Mouse (Mus musculus): Measurements from ENCODE around the gene Tmem82.
"Not testable (repeated sequence)": the region's sequence is repeated elsewhere in the genome, so short reads cannot be mapped to it uniquely, and the experiment has no call there.

The Tmem82 gene

DNA sequence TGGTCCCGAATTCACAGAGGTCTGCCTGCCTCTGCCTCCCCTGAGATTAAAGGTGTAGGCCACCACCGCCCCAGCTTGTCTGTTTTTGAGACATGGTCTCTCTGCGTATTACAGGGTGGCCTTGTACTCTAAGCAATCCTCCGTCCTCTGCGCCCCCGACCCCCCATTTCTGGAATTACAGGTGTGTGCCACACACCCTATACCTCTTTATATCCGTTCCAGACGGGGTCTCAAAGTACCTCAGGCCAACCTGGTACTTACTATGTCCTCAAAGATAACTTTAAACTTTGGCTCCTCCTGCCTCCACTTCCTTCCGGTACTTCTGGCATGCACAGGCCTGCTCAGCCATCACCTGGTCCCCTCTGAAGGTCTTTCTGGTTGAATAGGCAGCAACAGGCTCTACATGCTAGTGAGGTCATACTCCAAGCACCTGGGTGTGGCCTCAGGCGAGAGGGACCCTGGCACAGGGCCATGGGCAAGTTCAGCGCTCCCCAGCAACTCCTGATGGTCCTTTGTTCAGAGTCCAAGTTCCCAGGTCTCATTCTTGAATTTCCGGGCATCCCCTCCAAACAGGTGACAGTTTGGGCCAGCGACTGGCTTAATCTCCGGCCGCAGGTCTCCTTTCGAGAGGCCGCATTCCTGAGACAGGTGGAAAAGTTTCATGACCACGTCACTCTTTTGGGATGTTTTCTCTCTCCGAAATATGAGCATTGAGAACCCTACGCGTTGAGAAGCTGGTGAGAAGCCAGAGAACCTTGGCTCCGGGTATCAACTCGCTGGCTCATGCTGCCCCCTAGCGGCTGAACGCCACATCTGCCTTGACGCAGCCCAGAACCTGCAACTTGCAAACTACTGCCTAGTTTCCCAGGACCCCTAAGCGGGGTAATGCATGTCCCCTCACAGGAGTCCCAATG lies 43.4 kb downstream of the Tmem82 start:
- in situ Hi-C loops (cut with MseI, MboI) = no loop called here

DNA sequence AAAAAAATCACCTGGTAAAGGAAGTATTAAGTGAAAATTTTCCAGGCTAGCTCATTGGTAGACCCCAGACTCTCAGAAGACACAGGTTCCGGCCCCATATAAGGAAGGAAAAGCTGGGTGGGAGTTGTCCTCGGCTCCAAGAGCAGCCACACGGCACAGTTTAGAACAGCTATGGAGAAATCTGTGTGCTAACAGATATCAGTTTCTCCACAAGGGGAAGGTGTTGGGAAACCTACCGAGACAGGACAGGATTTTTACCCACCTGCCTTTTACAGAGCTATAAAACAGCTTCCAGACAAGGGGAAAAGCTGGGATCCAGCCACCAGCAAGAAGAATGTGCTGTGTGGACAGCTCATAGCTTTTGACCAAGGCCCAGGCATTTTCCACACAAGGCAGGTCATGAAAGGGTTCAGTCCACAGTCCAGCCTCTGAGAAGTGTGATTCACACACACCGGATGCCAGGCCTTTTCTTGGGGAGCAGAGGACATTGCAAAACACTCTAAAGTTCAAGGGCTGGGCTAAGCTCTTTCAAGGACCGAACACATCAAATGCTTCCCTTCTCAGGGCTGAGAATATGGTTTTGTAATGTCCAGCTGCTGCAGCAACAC lies 45.0 kb downstream of the Tmem82 start:
- in situ Hi-C loops (cut with MseI, MboI) = no loop called here

DNA sequence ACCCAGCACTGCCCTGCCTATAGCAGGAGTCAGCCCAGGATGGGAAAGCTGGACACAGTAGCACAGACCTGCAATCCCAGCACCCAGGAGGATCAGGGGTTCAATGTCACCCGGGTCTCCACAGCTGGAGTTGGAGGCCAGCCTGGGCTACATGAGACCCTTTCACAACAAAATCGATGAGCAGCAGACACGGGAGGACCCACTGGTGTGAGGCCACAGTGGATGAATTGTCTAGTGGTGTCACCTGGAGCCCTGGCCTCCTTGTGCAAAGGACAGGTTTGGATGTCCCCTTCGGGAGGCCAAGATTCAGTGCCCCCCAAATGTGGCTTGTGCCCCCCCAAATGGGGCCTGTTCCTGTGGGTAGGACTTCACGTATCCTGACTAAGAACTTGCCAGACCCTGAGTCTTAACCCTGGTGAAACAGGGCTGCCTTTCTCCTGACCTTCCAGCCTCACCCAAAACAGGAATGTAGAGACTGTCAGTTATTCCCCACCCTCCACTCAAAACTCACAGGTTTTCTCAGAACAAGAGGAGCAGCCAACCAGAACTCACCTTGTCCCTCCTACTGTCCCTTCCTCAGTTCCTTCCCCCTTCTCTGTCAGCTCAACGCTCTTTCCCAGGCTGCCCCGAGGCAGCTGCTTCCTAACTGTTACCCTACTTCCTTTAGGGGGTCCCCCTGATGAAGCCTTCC lies 45.6 kb downstream of the Tmem82 start:
- in situ Hi-C loops (cut with MseI, MboI) = no loop called here

DNA sequence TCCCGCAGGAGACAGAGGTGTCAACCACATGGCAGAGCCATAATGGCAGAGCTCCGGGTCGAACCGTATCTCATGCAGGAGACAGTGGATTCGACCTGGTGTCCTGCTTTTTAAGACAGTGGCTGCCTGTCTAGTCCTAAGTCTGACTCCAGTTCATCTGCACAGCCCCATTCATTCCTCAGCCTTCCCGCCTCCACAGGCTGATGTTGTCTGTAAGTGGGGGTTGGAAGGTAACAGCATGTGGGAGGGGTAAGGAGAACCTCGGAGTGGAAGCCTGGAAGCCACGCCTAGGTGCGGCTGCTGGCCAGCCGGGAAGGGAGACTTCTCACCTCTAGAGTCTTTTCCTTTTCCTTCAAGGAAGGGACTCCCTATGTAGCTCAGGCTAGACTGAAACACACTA lies 46.5 kb downstream of the Tmem82 start:
- in situ Hi-C loops (cut with MseI, MboI) = no loop called here

DNA sequence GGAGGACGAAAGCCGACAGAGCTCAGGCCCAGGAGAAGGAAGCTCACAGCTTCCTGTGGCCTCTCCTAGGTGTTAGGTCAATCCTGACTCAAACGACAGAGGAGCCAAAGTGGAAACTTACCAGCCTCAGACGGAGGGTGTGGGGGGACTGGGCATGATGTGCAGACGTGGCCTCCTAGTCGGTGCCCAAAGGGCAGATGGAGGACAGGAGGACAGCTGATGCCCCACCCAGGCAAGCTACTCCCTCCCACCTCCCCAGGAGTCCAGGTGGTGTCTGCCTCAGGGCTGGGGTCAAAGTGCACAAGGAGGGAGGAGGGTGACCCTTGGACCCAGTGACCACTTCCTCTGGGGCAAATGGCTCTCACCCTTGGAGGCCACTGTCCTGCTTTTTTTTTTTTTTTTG lies 47.1 kb downstream of the Tmem82 start:
- in situ Hi-C loops (cut with MseI, MboI) = no loop called here

DNA sequence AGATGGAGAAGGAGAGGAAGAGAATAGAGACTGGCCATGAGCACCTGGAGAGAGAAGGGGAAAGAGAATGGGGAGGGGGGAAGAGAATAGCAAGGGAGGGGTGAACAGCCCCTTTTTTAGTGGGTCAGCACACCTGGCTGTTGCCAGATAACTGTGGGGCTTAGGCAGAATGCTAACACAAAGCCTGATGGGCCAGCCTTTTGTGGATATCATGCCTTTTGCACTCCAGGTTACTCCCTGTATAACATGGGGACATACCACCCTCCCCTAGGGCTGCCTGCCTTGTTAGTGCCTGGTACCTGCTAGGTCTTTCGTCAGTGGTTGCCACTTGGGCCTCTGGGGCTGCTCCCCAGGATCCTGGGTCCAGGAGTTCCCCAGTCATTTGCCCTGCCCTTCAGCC lies 47.6 kb downstream of the Tmem82 start:
- in situ Hi-C loops (cut with MseI, MboI) = no loop called here

DNA sequence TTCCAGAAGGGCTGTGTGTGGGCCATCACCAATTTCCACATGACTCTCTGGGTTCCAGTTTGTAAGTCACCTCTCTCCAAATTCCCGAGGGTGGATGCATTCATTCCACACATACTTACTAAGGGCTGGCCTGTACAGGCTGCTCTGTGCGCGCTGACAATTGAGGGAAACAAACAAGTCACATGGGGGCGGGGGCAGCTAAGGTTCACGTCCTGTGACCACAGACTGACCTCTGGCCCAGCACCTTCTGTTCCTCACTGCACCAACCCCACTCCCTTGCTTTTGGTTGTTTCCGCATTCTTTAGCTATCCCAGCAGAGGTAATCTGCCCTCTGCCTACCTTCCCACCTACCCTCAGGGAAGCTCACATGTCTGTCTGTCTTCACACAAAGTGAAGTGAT lies 48.4 kb downstream of the Tmem82 start:
- in situ Hi-C loops (cut with MseI, MboI) = no loop called here

DNA sequence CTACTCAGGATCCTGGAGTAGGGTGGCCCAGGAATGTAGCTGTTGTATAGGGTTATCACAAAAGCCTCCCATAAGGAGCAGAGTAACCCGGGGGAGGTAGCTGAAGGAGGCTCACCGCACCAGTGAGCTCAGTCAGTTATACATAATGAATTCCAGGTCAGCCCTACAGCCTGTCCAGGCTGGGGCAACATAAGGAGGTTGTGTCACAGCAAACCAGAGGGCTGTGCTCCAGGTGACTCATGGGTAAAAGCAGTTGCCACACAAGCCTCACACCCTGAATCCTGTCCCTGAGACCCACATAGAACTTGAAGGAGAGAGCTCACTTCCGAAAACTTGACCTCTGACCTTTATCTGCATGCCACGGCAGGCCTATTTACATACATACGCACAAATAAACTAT lies 49.5 kb downstream of the Tmem82 start:
- in situ Hi-C loops (cut with MseI, MboI) = no loop called here

DNA sequence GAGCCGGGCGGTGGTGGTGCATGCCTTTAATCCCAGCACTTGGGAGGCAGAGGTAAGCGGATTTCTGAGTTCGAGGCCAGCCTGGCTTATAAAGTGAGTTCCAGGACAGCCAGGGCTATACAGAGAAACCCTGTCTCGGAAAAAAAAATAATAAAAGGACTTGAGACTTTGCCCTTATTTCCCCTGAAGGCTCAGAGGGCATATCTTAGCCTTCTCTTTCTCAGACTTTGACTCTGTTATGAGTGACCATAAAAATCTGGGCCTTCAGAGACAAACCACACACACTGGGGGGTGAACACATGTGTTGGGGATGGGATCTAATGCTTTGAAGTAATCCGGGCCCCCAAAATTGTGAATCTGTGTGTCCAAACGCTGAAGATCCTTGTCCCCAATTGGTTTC lies 51.3 kb downstream of the Tmem82 start:
- in situ Hi-C loops (cut with MseI, MboI) = not testable (repeated sequence)

DNA sequence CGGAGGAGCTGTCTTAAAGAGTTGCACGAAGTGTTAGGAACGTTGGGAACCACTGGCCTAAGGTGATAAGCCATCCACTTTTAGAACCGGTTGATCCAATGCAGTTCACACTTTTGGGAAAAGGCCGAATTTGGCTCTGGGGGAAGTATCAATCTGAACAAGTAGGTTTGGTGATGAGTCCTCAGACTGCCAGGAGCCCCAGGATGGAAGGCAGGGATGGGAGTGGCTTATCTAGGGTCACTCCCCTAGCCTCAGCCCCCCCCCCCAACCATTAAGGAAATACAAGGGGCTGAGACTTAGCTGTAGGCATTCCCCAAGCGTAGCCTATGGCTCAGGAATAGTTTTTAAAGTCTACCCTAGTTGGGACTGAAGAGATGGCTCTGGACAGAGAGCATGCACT lies 52.2 kb downstream of the Tmem82 start:
- in situ Hi-C loops (cut with MseI, MboI) = no loop called here

DNA sequence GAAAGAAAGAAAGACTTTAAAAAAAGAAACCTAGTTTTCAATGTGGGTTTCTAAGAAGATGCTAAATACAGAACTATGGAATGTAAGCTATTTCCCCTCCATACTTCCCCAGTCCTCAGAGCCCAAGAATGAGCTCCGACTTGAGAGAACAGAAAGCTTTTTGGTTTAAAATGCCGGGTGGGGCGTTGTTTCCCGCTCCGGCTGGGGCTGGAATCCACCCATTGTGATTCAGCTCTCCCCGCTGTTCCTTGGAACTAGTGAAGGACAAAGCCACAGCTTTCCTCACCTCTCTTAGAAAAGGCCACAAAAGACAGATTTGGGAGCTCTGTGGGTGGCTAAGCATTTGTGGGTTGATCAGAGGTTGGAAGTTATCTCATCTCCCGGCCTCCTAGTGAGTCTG lies 53.1 kb downstream of the Tmem82 start:
- in situ Hi-C loops (cut with MseI, MboI) = no loop called here

DNA sequence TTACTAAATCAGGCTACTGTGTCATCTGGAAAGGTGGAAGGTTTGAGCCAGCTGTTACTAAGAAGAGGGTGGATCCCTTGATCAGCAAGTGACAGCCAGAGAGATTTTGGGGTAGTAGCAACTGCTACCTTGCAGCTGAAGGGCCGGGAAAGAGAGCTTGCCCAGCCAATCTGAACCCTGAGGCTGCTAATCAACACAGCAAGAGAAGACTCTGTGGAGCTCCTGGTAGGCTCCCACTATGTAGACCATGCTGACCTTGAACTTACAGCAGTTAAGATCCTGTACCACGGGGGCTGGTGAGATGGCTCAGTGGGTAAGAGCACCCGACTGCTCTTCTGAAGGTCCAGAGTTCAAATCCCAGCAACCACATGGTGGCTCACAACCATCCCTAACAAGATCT lies 53.8 kb downstream of the Tmem82 start:
- in situ Hi-C loops (cut with MseI, MboI) = no loop called here

DNA sequence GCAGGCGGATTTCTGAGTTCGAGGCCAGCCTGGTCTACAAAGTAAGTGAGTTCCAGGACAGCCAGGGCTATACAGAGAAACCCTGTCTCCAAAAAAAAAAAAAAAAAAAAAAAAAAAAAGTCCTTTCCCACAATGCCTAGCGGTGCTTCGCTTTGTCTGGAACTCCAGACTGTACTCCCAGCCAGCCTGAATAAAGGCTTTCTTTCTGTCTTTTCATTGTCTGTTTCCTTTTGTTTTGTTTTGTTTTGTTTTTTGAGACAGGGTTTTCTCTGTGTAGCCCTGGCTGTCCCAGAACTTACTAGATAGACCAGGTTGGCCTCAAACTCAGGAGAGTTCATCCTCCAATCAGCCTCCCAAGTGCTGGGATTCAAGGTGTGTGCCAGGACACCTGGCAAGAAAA lies 54.2 kb downstream of the Tmem82 start:
- in situ Hi-C loops (cut with MseI, MboI) = no loop called here
